ENCODE assay signal across 8 mouse cellular contexts in the genomic region with DNA sequence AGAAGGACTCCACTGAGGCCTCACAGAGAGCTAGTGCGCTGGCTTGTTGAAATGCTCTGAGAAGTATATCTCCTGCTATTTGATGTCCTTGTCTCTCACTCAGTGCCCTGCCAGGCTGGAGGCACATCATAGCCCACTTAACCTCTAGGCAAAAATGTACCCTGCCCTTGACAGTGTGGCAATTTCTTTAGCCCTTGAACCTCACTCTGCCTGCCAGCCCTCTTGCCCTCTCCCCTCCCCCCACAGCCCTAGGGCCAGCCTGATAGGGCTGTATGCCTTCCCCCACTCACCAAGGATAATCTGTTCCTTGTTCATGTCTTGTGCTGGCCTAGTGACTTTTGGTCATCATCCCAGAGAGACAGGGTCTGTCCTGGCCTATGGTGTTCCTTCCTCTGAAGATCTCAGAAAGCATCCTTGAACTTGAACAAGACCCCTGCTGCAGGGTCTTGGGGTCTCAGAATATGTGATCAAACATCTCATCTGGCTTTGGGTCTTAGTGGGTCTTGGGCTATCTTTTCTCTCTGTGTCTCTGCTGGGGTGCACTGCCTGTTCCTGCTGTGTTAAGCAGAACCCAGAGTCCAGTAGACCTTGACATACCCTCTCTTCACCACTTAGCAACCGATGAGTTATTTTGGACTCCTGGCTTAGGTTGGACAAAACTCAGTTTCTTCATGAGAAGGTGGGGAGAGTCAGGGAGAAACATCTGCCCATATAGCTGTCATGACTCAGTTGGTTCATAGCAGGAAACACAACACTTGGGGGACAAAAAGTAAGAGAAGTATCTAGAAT. TPM values are rescaled to one million over a fixed set of nuclear protein-coding genes. Genes with fewer than 3 reads are reported as not detected.
A peak's percentile ranks its signal among the peaks of the same experiment; 100 is the strongest.
DNase-seq lines count a peak whose midpoint lies in the region; ATAC-seq and TF ChIP-seq lines count a peak whose summit lies in the region.

No protein-coding gene starts in this region.

- no peak for TF ChIP-seq CTCF in left cerebral cortex, adult 2 months (IDR thresholded peaks at IDR 0.05)

- H3K9ac ChIP-seq in forebrain, embryonic 11.5 days (ENCODE audit: low read length), result peak overlapping the region; percentile 86
- H3K9ac ChIP-seq in neural tube, embryonic 14.5 days (replicated peaks; ENCODE audit: low read depth, low read length), result no peak overlapping the region

- peaks cover 9% of the 10 kb centered on the region for H3K4me1 ChIP-seq in forebrain, embryonic 11.5 days (replicated peaks; ENCODE audit: control insufficient read depth, insufficient read depth, low read length)
- peaks cover 12% of the 10 kb centered on the region for H3K4me1 ChIP-seq in neural tube, embryonic 14.5 days (ENCODE audit: control insufficient read depth, insufficient read depth, low read length)

- intact Hi-C loops in left cerebral cortex, adult 2 months (cut with DNase I), result no loop called here

- peaks cover 3% of the 10 kb centered on the region for H3K36me3 ChIP-seq in forebrain, embryonic 11.5 days (ENCODE audit: control insufficient read depth, insufficient read depth, low read length)
- peaks cover 28% of the 10 kb centered on the region for H3K36me3 ChIP-seq in neural tube, embryonic 14.5 days (ENCODE audit: control insufficient read depth, insufficient read depth, low read length)

- peak overlapping the region; percentile 96 for H3K27ac ChIP-seq in left cerebral cortex, adult 2 months
- no peak overlapping the region for H3K27ac ChIP-seq in forebrain, embryonic 11.5 days (ENCODE audit: low read depth, low read length)
- no peak overlapping the region for H3K27ac ChIP-seq in neural tube, embryonic 14.5 days (ENCODE audit: low read depth, low read length)

- DNase-seq in left cerebral cortex, adult 2 months (ENCODE audit: extremely low spot score in 1 of 2, low spot score in 2 of 2), result no peak
- DNase-seq in left cerebral cortex, adult 9 months (ENCODE audit: low spot score in 2 of 2), result no peak
- no peak for DNase-seq in forebrain, embryonic 11.5 days (ENCODE audit: low spot score)
- DNase-seq in kidney, postnatal 10 days, result peak; percentile 42
- DNase-seq in layer of hippocampus, postnatal 10 days (ENCODE audit: low spot score in 2 of 2), result no peak
- DNase-seq in spleen, adult 18-20 months, result no peak

- WGBS in forebrain, embryonic 11.5 days, result 92% methylated on average over 2 of the region's 2 CpGs
- WGBS in neural tube, embryonic 14.5 days, result 100% methylated on average over 2 of the region's 2 CpGs

- peaks cover 4% of the 10 kb centered on the region; the same call in 1 of the 2 replicates for H3K9me3 ChIP-seq in forebrain, embryonic 11.5 days (ENCODE audit: control insufficient read depth, low read length)
- H3K9me3 ChIP-seq in neural tube, embryonic 14.5 days (ENCODE audit: control insufficient read depth, low read length), result no peaks in the 10 kb centered on the region

- peak overlapping the region; percentile 94 for H3K4me2 ChIP-seq in forebrain, embryonic 11.5 days (ENCODE audit: low read depth, low read length, severe bottlenecking)
- H3K4me2 ChIP-seq in neural tube, embryonic 14.5 days (ENCODE audit: low read depth, low read length), result peak overlapping the region; percentile 96

- no peaks in the 10 kb centered on the region for H3K27me3 ChIP-seq in forebrain, embryonic 11.5 days (ENCODE audit: control insufficient read depth, insufficient read depth, low read length)
- H3K27me3 ChIP-seq in neural tube, embryonic 14.5 days (ENCODE audit: control insufficient read depth, insufficient read depth, low read length), result no peaks in the 10 kb centered on the region

- no peak for ATAC-seq in forebrain, embryonic 11.5 days (replicated peaks; ENCODE audit: low FRiP score)
- ATAC-seq in neural tube, embryonic 14.5 days (ENCODE audit: low read depth), result no peak
- no peak for ATAC-seq in cerebellum, adult (ENCODE audit: insufficient number of reproducible peaks, low FRiP score, low TSS enrichment)

- H3K4me3 ChIP-seq in left cerebral cortex, adult 2 months, result peak overlapping the region; percentile 80
- peak overlapping the region; percentile 74 for H3K4me3 ChIP-seq in forebrain, embryonic 11.5 days (ENCODE audit: low read depth, low read length)
- H3K4me3 ChIP-seq in neural tube, embryonic 14.5 days (ENCODE audit: low read depth, low read length), result no peak overlapping the region

RNA-seq across cellular contexts. Expression of gene Miga2, which starts 1.4 kb away (rescaled TPM):
- total RNA-seq in left cerebral cortex, adult 2 months (2021), result 100 to 1,000 TPM; 120 to 138 TPM
- 26.3 and 26.6 TPM in 2 replicates for polyA plus RNA-seq in forebrain, embryonic 11.5 days (2014; fragmentation: Nextera tagmentation; extraction: Ambion mirVana)
- 28.9 and 30.9 TPM in 2 replicates for polyA plus RNA-seq in neural tube, embryonic 14.5 days (2014; fragmentation: Nextera tagmentation; extraction: Ambion mirVana)
- 100 to 1,000 TPM; 101 to 112 TPM for total RNA-seq in layer of hippocampus, postnatal 10 days (2021)

RNA-seq across cellular contexts. Expression of gene Sh3glb2, which starts 6.3 kb away (rescaled TPM):
- total RNA-seq in left cerebral cortex, adult 2 months (2021), result 100 to 1,000 TPM; 291 to 312 TPM
- 69.4 and 72.9 TPM in 2 replicates for polyA plus RNA-seq in forebrain, embryonic 11.5 days (2014; fragmentation: Nextera tagmentation; extraction: Ambion mirVana)
- polyA plus RNA-seq in neural tube, embryonic 14.5 days (2014; fragmentation: Nextera tagmentation; extraction: Ambion mirVana), result 132 and 145 TPM in 2 replicates
- total RNA-seq in layer of hippocampus, postnatal 10 days (2021), result 100 to 1,000 TPM; 209 to 233 TPM

RNA-seq across cellular contexts. Expression of gene Dolpp1, which starts 26.6 kb away (rescaled TPM):
- total RNA-seq in left cerebral cortex, adult 2 months (2021), result 10 to 100 TPM; 25.8 to 26.8 TPM
- polyA plus RNA-seq in forebrain, embryonic 11.5 days (2014; fragmentation: Nextera tagmentation; extraction: Ambion mirVana), result 47.9 and 53.6 TPM in 2 replicates
- polyA plus RNA-seq in neural tube, embryonic 14.5 days (2014; fragmentation: Nextera tagmentation; extraction: Ambion mirVana), result 51.5 and 57.7 TPM in 2 replicates
- total RNA-seq in layer of hippocampus, postnatal 10 days (2021), result 10 to 100 TPM; 31.7 to 37.4 TPM

RNA-seq across cellular contexts. Expression of gene Crat, which starts 50.1 kb away (rescaled TPM):
- 10 to 100 TPM; 56.5 to 58.2 TPM for total RNA-seq in left cerebral cortex, adult 2 months (2021)
- polyA plus RNA-seq in forebrain, embryonic 11.5 days (2014; fragmentation: Nextera tagmentation; extraction: Ambion mirVana), result 25.8 and 30.0 TPM in 2 replicates
- polyA plus RNA-seq in neural tube, embryonic 14.5 days (2014; fragmentation: Nextera tagmentation; extraction: Ambion mirVana), result 27.7 and 32.4 TPM in 2 replicates
- 10 to 100 TPM; 39.0 to 41.9 TPM for total RNA-seq in layer of hippocampus, postnatal 10 days (2021)

RNA-seq across cellular contexts. Expression of gene Ptpa, which starts 50.4 kb away (rescaled TPM):
- 100 to 1,000 TPM; 177 to 178 TPM for total RNA-seq in left cerebral cortex, adult 2 months (2021)
- 90.0 and 94.5 TPM in 2 replicates for polyA plus RNA-seq in forebrain, embryonic 11.5 days (2014; fragmentation: Nextera tagmentation; extraction: Ambion mirVana)
- 65.8 and 70.7 TPM in 2 replicates for polyA plus RNA-seq in neural tube, embryonic 14.5 days (2014; fragmentation: Nextera tagmentation; extraction: Ambion mirVana)
- total RNA-seq in layer of hippocampus, postnatal 10 days (2021), result 100 to 1,000 TPM; 144 to 159 TPM
